Mouse (Mus musculus) midbrain, embryonic 16.5 days (tissue): ENCODE data around the gene Lrrc28. TPM values are rescaled to one million over a fixed set of nuclear protein-coding genes. Genes with fewer than 3 reads are reported as not detected.

Experiments
- ATAC-seq: fragments of 200-750 bp; cut with Nextera tagmentation; 2 replicates; pipeline ENCODE4 v1.8.0; 2017; ENCODE audit warnings: moderate TSS enrichment
- H3K27ac ChIP-seq: fragments of 300-500 bp; sonication (generic); 2 replicates; pipeline ENCODE4 v1.5.1; 2014; ENCODE audit warnings: mild to moderate bottlenecking, low read length, mixed read lengths
- H3K27me3 ChIP-seq: fragments of 300-500 bp; sonication (generic); 2 replicates; pipeline ENCODE4 v1.6.1; 2014; ENCODE audit warnings: low read depth, low read length, mixed read lengths; ENCODE audit not compliant: control insufficient read depth, insufficient read depth
- H3K36me3 ChIP-seq: fragments of 300-500 bp; sonication (generic); 2 replicates; pipeline ENCODE4 v1.6.1; 2014; ENCODE audit warnings: mild to moderate bottlenecking, low read length, moderate library complexity, mixed read lengths; ENCODE audit not compliant: control insufficient read depth, insufficient read depth
- H3K4me1 ChIP-seq: fragments of 300-500 bp; sonication (generic); 2 replicates; pipeline ENCODE4 v1.6.1; 2014; ENCODE audit warnings: mild to moderate bottlenecking, low read length, mixed read lengths; ENCODE audit not compliant: control insufficient read depth, insufficient read depth
- H3K4me2 ChIP-seq: fragments of 300-500 bp; sonication (generic); 2 replicates; pipeline ENCODE4 v1.6.1; 2014; ENCODE audit warnings: mild to moderate bottlenecking, low read length, mixed read lengths
- H3K4me3 ChIP-seq: fragments of 300-500 bp; sonication (generic); 2 replicates; pipeline ENCODE4 v1.5.1; 2014; ENCODE audit warnings: low read depth, mild to moderate bottlenecking, low read length, moderate library complexity, mixed read lengths
- H3K9ac ChIP-seq: fragments of 300-500 bp; sonication (generic); 2 replicates; pipeline ENCODE4 v1.6.1; 2014; ENCODE audit warnings: low read depth, low read length, mixed read lengths
- H3K9me3 ChIP-seq: fragments of 300-500 bp; sonication (generic); replicated peaks from 2 replicates; pipeline ENCODE4 v1.6.1; 2014; ENCODE audit warnings: mild to moderate bottlenecking, low read length, mixed read lengths; ENCODE audit not compliant: control insufficient read depth, poor library complexity, severe bottlenecking
- WGBS: fragments of 180-500 bp; shearing (Covaris S2); extraction: QIAGEN DNeasy Blood & Tissue Kit; methylation state at CpG from one replicate; pipeline ENCODE4 v1.1.7; 2014; 5-methylcytosine and 5-hydroxymethylcytosine counted together
- polyA plus RNA-seq: library from polyadenylated mRNA; unstranded; fragments of >200 nt; fragmentation: Nextera tagmentation; extraction: Ambion mirVana; gene quantifications from 2 replicates; pipeline ENCODE4 v1.2.1, GENCODE M21; 2015

Lrrc28 gene
- polyA plus RNA-seq, 1 experiment from 2014 or later = 24.0 TPM

DNA sequence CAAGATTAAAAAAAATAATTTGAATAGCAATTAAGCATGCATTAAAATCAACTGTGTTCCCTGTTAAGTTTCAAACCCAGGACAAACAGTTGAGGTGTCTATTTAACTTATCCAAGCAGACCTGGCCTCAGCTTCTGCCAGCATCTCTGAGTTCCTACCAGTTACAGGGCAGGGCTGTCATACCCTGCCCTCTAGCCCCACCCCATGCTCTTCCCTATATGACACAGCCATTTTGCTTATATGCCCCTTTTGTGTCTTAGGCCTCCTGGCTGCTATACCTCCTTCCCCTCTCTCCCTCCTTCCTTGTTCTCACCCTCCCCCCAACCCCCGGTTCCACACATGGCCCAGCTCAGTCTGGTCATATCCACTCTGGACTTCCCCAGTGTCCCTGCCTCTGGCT lies 48.1 kb downstream of the Lrrc28 start:
- H3K9me3 ChIP-seq = no peaks in the 10 kb centered on the region
- WGBS = 100% methylated on average over 1 of the region's 1 CpGs
- no peak overlapping the region for H3K27ac ChIP-seq
- no peak overlapping the region for H3K9ac ChIP-seq
- H3K27me3 ChIP-seq = no peaks in the 10 kb centered on the region
- 0 out of 2 replicates have a peak, but pooled peaks cover 2% of the 10 kb centered on the region for H3K4me1 ChIP-seq
- no peak for ATAC-seq
- H3K36me3 ChIP-seq = 0 out of 2 replicates have a peak, but pooled peaks cover 3% of the 10 kb centered on the region
- no peak overlapping the region for H3K4me2 ChIP-seq
- H3K4me3 ChIP-seq = no peak overlapping the region

DNA sequence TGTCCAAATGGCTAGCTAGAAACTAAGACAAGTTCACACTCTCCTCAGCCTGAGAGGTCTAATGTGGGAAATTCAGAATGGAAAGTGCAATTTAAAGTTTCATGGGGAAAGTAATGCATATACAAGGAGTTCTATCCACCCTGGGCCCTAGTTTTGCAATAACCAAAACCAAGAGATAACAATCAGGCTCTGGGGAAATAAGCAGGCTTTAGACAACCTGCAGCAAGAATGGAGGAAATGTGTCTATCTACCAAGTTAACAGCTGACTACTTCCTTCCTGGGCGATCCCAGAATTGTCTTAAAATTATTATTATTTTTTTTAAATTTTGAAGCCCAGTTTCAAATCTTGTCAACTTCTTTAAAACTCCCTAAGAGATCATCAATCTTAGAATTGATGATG lies 48.7 kb downstream of the Lrrc28 start:
- H3K4me2 ChIP-seq = no peak overlapping the region
- ATAC-seq = no peak
- H3K27ac ChIP-seq = no peak overlapping the region
- 0 out of 2 replicates have a peak, but pooled peaks cover 2% of the 10 kb centered on the region for H3K4me1 ChIP-seq
- H3K27me3 ChIP-seq = no peaks in the 10 kb centered on the region
- H3K9ac ChIP-seq = no peak overlapping the region
- H3K4me3 ChIP-seq = no peak overlapping the region
- 90% methylated on average over 1 of the region's 1 CpGs for whole genome bisulfite sequencing
- H3K36me3 ChIP-seq = 0 out of 2 replicates have a peak, but pooled peaks cover 3% of the 10 kb centered on the region
- H3K9me3 ChIP-seq = no peaks in the 10 kb centered on the region

DNA sequence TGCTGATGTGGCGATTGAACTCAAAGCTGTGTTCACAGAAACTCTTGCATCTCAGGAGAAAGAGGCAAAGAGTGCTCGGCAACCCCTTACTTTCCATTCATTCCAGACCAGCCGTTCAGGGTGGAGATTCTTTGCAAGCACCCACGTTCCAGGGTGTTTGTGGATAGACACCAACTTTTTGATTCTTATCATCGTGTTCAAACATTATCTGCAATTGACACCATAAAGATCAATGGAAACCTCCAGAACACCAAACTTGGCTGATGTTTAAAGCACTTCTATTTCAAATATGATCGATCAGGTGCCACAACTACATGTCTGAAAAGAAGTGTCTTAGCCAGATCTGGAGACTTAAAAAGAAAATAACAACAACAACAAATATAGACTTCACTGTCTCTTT lies 51.2 kb downstream of the Lrrc28 start:
- 0 out of 2 replicates have a peak, but pooled peaks cover 3% of the 10 kb centered on the region for H3K36me3 ChIP-seq
- 86% methylated on average over 6 of the region's 6 CpGs for WGBS
- H3K4me2 ChIP-seq = no peak overlapping the region
- no peak overlapping the region for H3K9ac ChIP-seq
- H3K4me3 ChIP-seq = no peak overlapping the region
- ATAC-seq = no peak
- H3K27ac ChIP-seq = no peak overlapping the region
- no peaks in the 10 kb centered on the region for H3K27me3 ChIP-seq
- H3K4me1 ChIP-seq = 0 out of 2 replicates have a peak, but pooled peaks cover 2% of the 10 kb centered on the region
- no peaks in the 10 kb centered on the region for H3K9me3 ChIP-seq

- Histone ChIP-seq H3K9me3 (no peaks in the 10 kb centered on the region), H3K9ac (no peak overlapping the region), H3K4me2 (no peak overlapping the region), H3K27me3 (no peaks in the 10 kb centered on the region), H3K36me3 (0 out of 2 replicates have a peak, but pooled peaks cover 3% of the 10 kb centered on the region), H3K4me1 (0 out of 2 replicates have a peak, but pooled peaks cover 2% of the 10 kb centered on the region), H3K27ac (no peak overlapping the region), H3K4me3 (no peak overlapping the region)
- ATAC-seq = no peak
- 82% methylated on average over 6 of the region's 6 CpGs for WGBS
These were observed 52.4 kb downstream of the Lrrc28 start for GRCm38 (mm10) chr7:67592670-67593069.

GRCm38 (mm10) chr7:67588743-67589142 lies 56.3 kb downstream of the Lrrc28 start:
- no peaks in the 10 kb centered on the region for H3K9me3 ChIP-seq
- 0 out of 2 replicates have a peak, but pooled peaks cover 2% of the 10 kb centered on the region for H3K36me3 ChIP-seq
- ATAC-seq = no peak
- H3K27ac ChIP-seq = no peak overlapping the region
- no peaks in the 10 kb centered on the region for H3K27me3 ChIP-seq
- 20% methylated on average over 6 of the region's 6 CpGs for whole genome bisulfite sequencing
- H3K4me1 ChIP-seq = no peaks in the 10 kb centered on the region
- no peak overlapping the region for H3K4me3 ChIP-seq
- no peak overlapping the region for H3K9ac ChIP-seq
- H3K4me2 ChIP-seq = no peak overlapping the region

DNA sequence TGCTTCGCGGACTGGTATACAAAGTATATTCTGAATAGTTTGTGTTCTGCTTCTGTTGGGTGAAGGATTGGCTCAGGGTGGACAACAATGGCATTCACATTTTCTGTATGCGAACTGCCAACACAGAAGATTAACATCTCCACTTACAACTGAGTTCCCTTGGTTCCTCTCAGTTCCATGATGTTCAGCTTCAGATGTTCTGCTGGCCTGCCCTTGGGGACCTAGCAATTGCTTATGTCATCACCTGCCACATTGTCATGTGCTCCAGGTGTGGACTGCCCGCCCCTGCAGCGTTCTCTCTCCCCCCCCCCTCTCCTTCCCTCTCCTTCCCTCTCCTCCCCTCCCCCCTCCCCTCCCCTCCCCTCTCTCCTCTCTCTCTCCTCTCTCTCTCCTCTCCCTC lies 58.6 kb downstream of the Lrrc28 start:
- Histone ChIP-seq H3K36me3 (no peaks in the 10 kb centered on the region), H3K4me1 (no peaks in the 10 kb centered on the region), H3K27ac (no peak overlapping the region), H3K27me3 (no peaks in the 10 kb centered on the region), H3K4me3 (no peak overlapping the region), H3K9me3 (no peaks in the 10 kb centered on the region), H3K9ac (no peak overlapping the region), H3K4me2 (no peak overlapping the region)
- ATAC-seq = no peak
- 70% methylated on average over 5 of the region's 5 CpGs for WGBS

- Histone ChIP-seq H3K9me3 (no peaks in the 10 kb centered on the region), H3K4me2 (no peak overlapping the region), H3K9ac (no peak overlapping the region), H3K36me3 (no peaks in the 10 kb centered on the region), H3K27ac (no peak overlapping the region), H3K4me1 (no peaks in the 10 kb centered on the region), H3K4me3 (no peak overlapping the region), H3K27me3 (no peaks in the 10 kb centered on the region)
- no peak for ATAC-seq
- WGBS = 78% methylated on average over 5 of the region's 5 CpGs
These were observed 61.2 kb downstream of the Lrrc28 start for GRCm38 (mm10) chr7:67583852-67584251.

- Histone ChIP-seq H3K36me3 (no peaks in the 10 kb centered on the region), H3K4me2 (no peak overlapping the region), H3K4me3 (no peak overlapping the region), H3K9me3 (no peaks in the 10 kb centered on the region), H3K4me1 (no peaks in the 10 kb centered on the region), H3K9ac (no peak overlapping the region), H3K27me3 (no peaks in the 10 kb centered on the region), H3K27ac (no peak overlapping the region)
- WGBS = 76% methylated on average over 7 of the region's 7 CpGs
- no peak for ATAC-seq
These were observed 66.1 kb downstream of the Lrrc28 start for GRCm38 (mm10) chr7:67578783-67579482.

GRCm38 (mm10) chr7:67578044-67578443 lies 67.0 kb downstream of the Lrrc28 start:
- no peaks in the 10 kb centered on the region for H3K27me3 ChIP-seq
- H3K4me2 ChIP-seq = no peak overlapping the region
- H3K27ac ChIP-seq = no peak overlapping the region
- H3K36me3 ChIP-seq = no peaks in the 10 kb centered on the region
- H3K4me3 ChIP-seq = no peak overlapping the region
- no peaks in the 10 kb centered on the region for H3K4me1 ChIP-seq
- H3K9ac ChIP-seq = no peak overlapping the region
- WGBS = 81% methylated on average over 6 of the region's 6 CpGs
- no peak for ATAC-seq
- H3K9me3 ChIP-seq = no peaks in the 10 kb centered on the region
